Mouse (Mus musculus) midbrain, embryonic 14.5 days (tissue): ENCODE measurements around the gene Dtx2. TPM values are rescaled to one million over a fixed set of nuclear protein-coding genes. Genes with fewer than 3 reads are reported as not detected.

Experiments used
- ATAC-seq: fragments of 200-750 bp; cut with Nextera tagmentation; 2 replicates; pipeline ENCODE4 v1.8.0; 2017; ENCODE audit warnings: moderate number of reproducible peaks, moderate library complexity; ENCODE audit not compliant: low FRiP score, low TSS enrichment
- DNase-seq: peaks from one replicate; pipeline ENCODE4 v3.0.0-alpha.2; 2015
- H3K27ac ChIP-seq: fragments of 300-500 bp; sonication (generic); replicated peaks from 2 replicates; pipeline ENCODE4 v1.5.1; 2014; ENCODE audit warnings: mild to moderate bottlenecking, low read depth, low read length, moderate library complexity
- H3K27me3 ChIP-seq: fragments of 300-500 bp; sonication (generic); 2 replicates; pipeline ENCODE4 v1.6.1; 2014; ENCODE audit warnings: low read length, control low read depth, mixed read lengths; ENCODE audit not compliant: control insufficient read depth, insufficient read depth
- H3K36me3 ChIP-seq: fragments of 300-500 bp; sonication (generic); 2 replicates; pipeline ENCODE4 v1.6.1; 2014; ENCODE audit warnings: low read length, control low read depth; ENCODE audit not compliant: control insufficient read depth, insufficient read depth
- H3K4me1 ChIP-seq: fragments of 300-500 bp; sonication (generic); 2 replicates; pipeline ENCODE4 v1.6.1; 2014; ENCODE audit warnings: mild to moderate bottlenecking, antibody characterized with exemption, low read length, control low read depth; ENCODE audit not compliant: control insufficient read depth, insufficient read depth
- H3K4me2 ChIP-seq: fragments of 300-500 bp; sonication (generic); 2 replicates; pipeline ENCODE4 v1.6.1; 2014; ENCODE audit warnings: mild to moderate bottlenecking, low read length, moderate library complexity
- H3K4me3 ChIP-seq: fragments of 300-500 bp; sonication (generic); replicated peaks from 2 replicates; pipeline ENCODE4 v1.5.1; 2014; ENCODE audit warnings: low read depth, low read length
- H3K9ac ChIP-seq: fragments of 300-500 bp; sonication (generic); replicated peaks from 2 replicates; pipeline ENCODE4 v1.6.1; 2014; ENCODE audit warnings: mild to moderate bottlenecking, low read length, moderate library complexity
- H3K9me3 ChIP-seq: fragments of 300-500 bp; sonication (generic); 2 replicates; pipeline ENCODE4 v1.6.1; 2016; ENCODE audit warnings: low read length, control low read depth, mixed read lengths; ENCODE audit not compliant: control insufficient read depth
- WGBS: fragments of 180-500 bp; shearing (Covaris S2); extraction: QIAGEN DNeasy Blood & Tissue Kit; methylation state at CpG from one replicate; pipeline ENCODE4 v1.1.7; 2014; 5-methylcytosine and 5-hydroxymethylcytosine counted together
- polyA plus RNA-seq: library from polyadenylated mRNA; unstranded; fragments of >200 nt; fragmentation: Nextera tagmentation; extraction: Ambion mirVana; gene quantifications from 2 replicates; pipeline ENCODE4 v1.2.1, GENCODE M21; 2014

The Dtx2 gene
- polyA plus RNA-seq, 1 experiment from 2014 or later: 23.0 TPM

DNA sequence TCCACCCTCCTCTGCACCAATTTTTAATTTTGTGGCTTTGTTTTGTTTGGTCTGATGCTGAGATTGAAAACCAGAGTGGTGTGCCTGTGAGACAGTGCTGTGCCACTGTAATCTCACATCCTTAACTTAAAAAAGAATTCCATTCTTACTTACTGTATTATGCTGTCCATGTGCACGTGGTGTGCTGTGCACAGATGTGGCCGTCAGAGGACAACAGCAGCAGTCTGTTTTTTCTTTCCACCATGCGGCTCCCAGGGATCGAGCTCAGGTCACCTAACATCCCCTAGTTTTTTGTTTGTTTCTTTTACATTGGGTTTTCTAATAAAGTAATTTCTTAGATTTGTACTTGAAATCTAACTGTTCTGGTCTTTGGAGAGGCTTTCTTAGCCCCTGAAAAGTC is 9.9 kb downstream of the Dtx2 start:
- no peak overlapping the region for H3K4me3 ChIP-seq
- ATAC-seq: no peak

DNA sequence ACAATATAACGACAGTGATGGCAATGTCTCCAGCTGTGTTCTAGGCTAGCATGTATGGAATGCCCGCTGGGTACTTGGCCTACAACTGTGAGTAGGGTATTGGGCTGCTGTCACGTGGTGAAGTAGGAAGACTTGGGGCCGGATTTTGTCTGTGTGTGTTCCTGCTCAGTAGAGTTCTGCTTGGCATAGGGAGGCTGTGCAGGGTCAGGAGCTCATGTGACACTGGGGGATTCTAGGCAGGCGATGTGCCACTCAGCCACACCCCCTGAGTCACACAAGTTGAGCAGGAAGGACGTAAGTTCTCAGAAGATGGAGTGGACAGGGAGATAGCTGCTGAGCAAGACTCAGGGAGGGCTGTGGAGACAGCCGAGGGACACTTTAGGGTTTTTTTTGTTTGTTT is 13.1 kb downstream of the Dtx2 start:
- Histone ChIP-seq H3K9me3 (no peaks in the 10 kb centered on the region), H3K4me2 (no peak overlapping the region), H3K4me1 (no peaks in the 10 kb centered on the region), H3K27me3 (no peaks in the 10 kb centered on the region), H3K36me3 (peaks cover 28% of the 10 kb centered on the region), H3K9ac (no peak overlapping the region), H3K27ac (no peak overlapping the region), H3K4me3 (no peak overlapping the region)
- 84% methylated on average over 7 of the region's 7 CpGs for WGBS
- ATAC-seq: no peak
- DNase-seq: no peak

More for the DNA sequence above, 9.9 kb downstream of the Dtx2 start:
- no peaks in the 10 kb centered on the region for H3K4me1 ChIP-seq
- H3K36me3 ChIP-seq: peaks cover 5% of the 10 kb centered on the region; the same call in 1 of the 2 replicates
- no peaks in the 10 kb centered on the region for H3K27me3 ChIP-seq
- no peak overlapping the region for H3K27ac ChIP-seq
- no peak for DNase-seq
- H3K9me3 ChIP-seq: no peaks in the 10 kb centered on the region
- WGBS: 85% methylated on average over 4 of the region's 4 CpGs
- H3K4me2 ChIP-seq: no peak overlapping the region
- no peak overlapping the region for H3K9ac ChIP-seq

DNA sequence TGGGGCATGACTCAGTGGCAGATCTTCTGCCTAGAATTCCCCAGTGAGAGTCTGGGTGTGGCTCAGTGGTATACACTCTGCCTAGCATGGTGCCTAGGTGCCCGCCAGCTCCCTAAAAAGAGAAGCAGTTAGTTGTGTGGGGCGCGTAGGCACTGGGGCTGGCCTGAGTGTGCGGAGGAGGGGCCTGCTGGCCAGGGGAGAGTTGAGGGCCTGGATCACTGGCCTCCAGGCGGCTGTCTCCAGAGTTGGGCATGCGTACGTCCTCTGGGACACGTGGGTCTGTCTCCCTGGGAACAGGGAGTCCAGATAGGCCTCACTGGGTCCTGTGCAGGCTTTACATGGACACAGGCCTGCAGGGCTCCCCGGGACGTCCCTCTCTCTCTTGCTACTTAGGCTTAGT is 20.3 kb downstream of the Dtx2 start:
- peaks cover 53% of the 10 kb centered on the region for H3K36me3 ChIP-seq
- H3K4me1 ChIP-seq: no peaks in the 10 kb centered on the region
- H3K4me3 ChIP-seq: no peak overlapping the region
- no peaks in the 10 kb centered on the region for H3K27me3 ChIP-seq
- 84% methylated on average over 10 of the region's 10 CpGs for WGBS
- no peak overlapping the region for H3K9ac ChIP-seq
- H3K9me3 ChIP-seq: no peaks in the 10 kb centered on the region
- no peak for ATAC-seq
- H3K4me2 ChIP-seq: no peak overlapping the region
- H3K27ac ChIP-seq: no peak overlapping the region
- DNase-seq: no peak

DNA sequence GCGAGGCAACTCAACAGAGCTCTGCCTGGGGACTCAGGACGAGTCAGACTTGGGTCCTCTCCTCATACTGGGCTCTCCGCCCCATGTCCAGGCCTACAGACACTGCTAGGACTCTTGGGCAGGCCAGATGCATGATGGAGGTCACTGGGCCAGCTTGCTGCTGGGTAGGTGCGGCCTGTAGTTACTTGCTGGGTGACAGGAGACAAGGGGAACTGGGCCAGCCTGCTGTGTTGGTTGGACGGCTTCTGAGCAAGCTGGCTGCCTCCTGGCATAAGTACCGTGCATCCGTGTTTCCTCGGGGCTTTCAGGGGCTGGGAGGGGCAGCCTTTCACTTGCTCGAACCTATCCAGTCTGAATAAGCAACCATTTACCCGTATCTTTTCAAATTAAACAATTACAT is 21.0 kb downstream of the Dtx2 start:
- ATAC-seq (no peak), DNase-seq (no peak)
- H3K36me3 ChIP-seq: peaks cover 49% of the 10 kb centered on the region
- no peaks in the 10 kb centered on the region for H3K27me3 ChIP-seq
- no peaks in the 10 kb centered on the region for H3K4me1 ChIP-seq
- no peak overlapping the region for H3K4me2 ChIP-seq
- no peak overlapping the region for H3K4me3 ChIP-seq
- no peak overlapping the region for H3K9ac ChIP-seq
- WGBS: 81% methylated on average over 10 of the region's 10 CpGs
- H3K9me3 ChIP-seq: no peaks in the 10 kb centered on the region
- no peak overlapping the region for H3K27ac ChIP-seq

DNA sequence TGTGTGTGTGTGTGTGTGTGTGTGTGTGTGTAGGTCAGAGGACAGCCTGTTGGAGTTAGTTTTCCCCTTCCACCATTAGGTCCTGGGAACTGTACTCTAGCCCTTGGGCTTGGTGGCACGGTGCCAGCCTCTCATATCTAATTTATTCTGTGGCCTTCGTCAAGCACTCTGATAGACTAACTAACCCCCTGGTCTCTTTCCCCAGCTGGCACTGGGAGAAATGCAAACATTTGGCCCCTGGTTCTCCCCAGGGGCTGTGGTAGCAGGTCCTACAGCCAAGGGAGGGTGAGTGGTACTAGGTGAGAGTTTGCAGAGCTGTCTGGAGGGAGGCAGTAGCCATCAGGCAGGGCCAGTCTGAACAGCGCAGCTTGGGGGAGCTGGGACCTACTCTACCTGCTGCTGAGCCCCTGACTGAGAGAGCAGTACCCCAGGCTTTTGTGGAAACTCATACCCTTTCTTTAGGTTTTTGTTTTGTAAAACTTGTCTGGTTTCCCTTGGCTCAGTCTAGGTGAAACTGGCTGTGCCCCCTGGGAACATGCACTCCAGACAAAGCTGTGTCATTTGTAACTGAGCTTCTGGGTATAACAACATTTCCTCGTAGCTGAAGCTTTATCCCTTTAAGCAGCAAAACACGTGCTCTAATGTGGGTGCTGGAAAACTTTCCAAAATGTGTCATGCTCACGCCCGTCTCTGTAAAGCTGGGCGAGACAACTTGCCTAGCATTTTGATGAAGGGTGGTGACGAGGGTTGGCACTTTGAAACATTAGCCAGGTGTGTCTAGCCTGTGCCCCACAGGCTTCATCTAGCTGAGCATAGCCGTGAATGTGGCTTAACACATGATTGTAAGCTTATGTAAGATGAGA is 21.6 kb downstream of the Dtx2 start:
- H3K27ac ChIP-seq: no peak overlapping the region
- H3K4me3 ChIP-seq: no peak overlapping the region
- H3K4me2 ChIP-seq: no peak overlapping the region
- no peaks in the 10 kb centered on the region for H3K27me3 ChIP-seq
- no peak overlapping the region for H3K9ac ChIP-seq
- no peaks in the 10 kb centered on the region for H3K4me1 ChIP-seq
- peaks cover 44% of the 10 kb centered on the region for H3K36me3 ChIP-seq
- ATAC-seq (no peak), DNase-seq (peak; percentile 68)
- WGBS: 76% methylated on average over 10 of the region's 10 CpGs
- no peaks in the 10 kb centered on the region for H3K9me3 ChIP-seq

DNA sequence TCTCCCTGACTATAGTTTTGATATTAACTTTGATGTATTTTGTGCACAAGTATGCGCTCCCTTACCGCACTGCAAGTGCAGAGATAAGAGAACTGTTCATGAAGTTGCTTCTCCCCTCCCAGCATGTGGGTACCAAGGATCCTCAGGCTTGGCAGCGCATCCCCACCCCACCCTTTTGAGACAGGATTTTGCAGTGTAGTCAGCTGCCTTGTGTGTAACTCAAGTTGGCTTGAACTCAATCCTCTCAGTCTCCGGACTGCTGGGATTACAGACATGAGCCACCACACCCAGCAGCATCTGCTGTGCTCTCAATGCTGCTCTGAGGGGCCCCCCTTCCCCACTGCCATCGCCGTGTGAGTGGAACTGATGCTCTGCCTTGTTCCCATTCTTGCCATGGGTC is 22.7 kb downstream of the Dtx2 start:
- no peak for ATAC-seq

DNA sequence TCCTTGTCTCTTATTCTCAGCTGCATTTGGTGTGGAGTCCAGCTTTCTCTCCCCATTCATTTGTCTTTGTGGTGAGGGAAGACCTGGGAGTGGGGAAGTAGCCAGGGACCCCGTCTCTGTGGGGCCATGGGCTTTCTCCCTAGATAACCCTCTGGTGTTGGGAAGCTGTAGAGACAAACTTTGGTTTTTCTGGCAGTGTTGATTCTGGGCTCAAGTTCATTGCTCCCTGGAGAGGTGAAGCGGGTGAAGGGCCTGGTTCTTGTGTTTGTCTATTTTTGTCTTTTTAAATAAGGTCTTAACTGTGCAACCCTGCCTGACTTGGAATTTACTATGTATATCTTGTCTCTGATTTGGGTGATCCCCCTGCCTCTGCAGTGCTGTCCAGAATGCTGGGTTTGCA is 24.1 kb downstream of the Dtx2 start:
- no peak for ATAC-seq
- H3K9me3 ChIP-seq: no peaks in the 10 kb centered on the region
- no peak overlapping the region for H3K9ac ChIP-seq
- WGBS: 94% methylated on average over 2 of the region's 2 CpGs
- no peak overlapping the region for H3K27ac ChIP-seq
- no peaks in the 10 kb centered on the region for H3K27me3 ChIP-seq
- no peaks in the 10 kb centered on the region for H3K4me1 ChIP-seq
- no peak overlapping the region for H3K4me3 ChIP-seq
- DNase-seq: no peak
- no peak overlapping the region for H3K4me2 ChIP-seq
- H3K36me3 ChIP-seq: peaks cover 33% of the 10 kb centered on the region

More for the DNA sequence above, 22.7 kb downstream of the Dtx2 start:
- H3K36me3 ChIP-seq: peaks cover 44% of the 10 kb centered on the region
- no peaks in the 10 kb centered on the region for H3K9me3 ChIP-seq
- DNase-seq: no peak
- H3K27me3 ChIP-seq: no peaks in the 10 kb centered on the region
- no peak overlapping the region for H3K27ac ChIP-seq
- H3K4me2 ChIP-seq: no peak overlapping the region
- no peak overlapping the region for H3K9ac ChIP-seq
- no peaks in the 10 kb centered on the region for H3K4me1 ChIP-seq
- H3K4me3 ChIP-seq: no peak overlapping the region
- WGBS: 80% methylated on average over 6 of the region's 6 CpGs

DNA sequence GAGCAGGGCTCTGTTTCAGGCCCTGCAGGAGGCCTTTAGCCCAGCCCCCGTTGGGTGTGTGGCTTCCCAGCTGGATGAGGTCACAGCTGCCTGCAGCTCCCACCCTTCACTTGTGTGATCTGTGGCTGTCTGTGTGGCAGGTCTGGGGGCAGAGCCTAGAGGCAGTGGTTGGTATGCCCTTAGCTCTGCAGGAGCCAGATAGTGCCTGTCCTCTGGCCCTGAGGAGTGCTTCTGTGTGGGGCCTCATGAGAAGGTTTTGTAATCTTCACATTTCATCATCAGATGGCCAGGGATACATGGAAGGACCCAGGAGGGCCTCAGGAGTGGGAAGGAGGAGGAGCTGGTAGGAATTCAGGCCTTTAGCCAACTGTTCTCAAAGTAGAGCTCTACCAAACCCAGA is 25.3 kb downstream of the Dtx2 start:
- 46% methylated on average over 1 of the region's 1 CpGs for WGBS
- no peak overlapping the region for H3K4me2 ChIP-seq

DNA sequence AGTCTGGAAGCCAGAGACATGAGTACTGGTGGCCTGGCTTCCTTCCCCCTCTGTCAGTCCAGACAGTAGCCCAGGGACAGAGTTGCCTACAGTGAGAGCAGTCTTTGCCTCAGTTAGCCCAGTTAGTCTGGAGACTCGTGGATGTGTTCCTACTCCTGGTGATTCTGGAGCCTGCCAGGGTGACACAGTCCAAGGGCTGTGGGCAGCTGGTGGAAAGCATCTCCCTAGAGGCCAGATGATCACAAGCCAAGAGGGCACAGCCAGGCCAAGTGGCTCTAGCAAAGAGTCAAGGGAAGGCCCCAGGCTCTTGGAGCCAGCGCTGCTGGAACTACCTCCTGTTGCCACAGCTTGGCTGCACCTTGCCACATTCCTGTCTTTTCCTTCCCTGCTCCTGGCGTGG is 31.1 kb downstream of the Dtx2 start:
- Histone ChIP-seq H3K27me3 (no peaks in the 10 kb centered on the region), H3K4me1 (no peaks in the 10 kb centered on the region), H3K4me3 (no peak overlapping the region), H3K27ac (no peak overlapping the region), H3K4me2 (no peak overlapping the region), H3K9me3 (no peaks in the 10 kb centered on the region), H3K36me3 (peaks cover 62% of the 10 kb centered on the region), H3K9ac (no peak overlapping the region)
- no peak for DNase-seq
- 88% methylated on average over 3 of the region's 3 CpGs for WGBS
- no peak for ATAC-seq

More for the DNA sequence above, 25.3 kb downstream of the Dtx2 start:
- ATAC-seq (no peak), DNase-seq (no peak)
- H3K36me3 ChIP-seq: peaks cover 28% of the 10 kb centered on the region
- no peak overlapping the region for H3K4me3 ChIP-seq
- no peaks in the 10 kb centered on the region for H3K4me1 ChIP-seq
- H3K27ac ChIP-seq: no peak overlapping the region
- H3K9ac ChIP-seq: no peak overlapping the region
- H3K27me3 ChIP-seq: no peaks in the 10 kb centered on the region
- H3K9me3 ChIP-seq: no peaks in the 10 kb centered on the region
